Mouse (Mus musculus) C2C12 (cell line): Measurements from ENCODE around the gene Cytip.

Source experiments
- CEBPB ChIP-seq: IDR thresholded peaks from one replicate; pipeline ENCODE4 v1.6.1; 2011; ENCODE audit warnings: low read depth, mild to moderate bottlenecking, control low read depth, moderate library complexity
- CTCF ChIP-seq: IDR thresholded peaks from one replicate; pipeline ENCODE4 v1.5.1; 2011; ENCODE audit not compliant: control insufficient read depth, insufficient read depth, insufficient read length
- MAX ChIP-seq: IDR thresholded peaks from one replicate; pipeline ENCODE4 v1.6.1; 2011; ENCODE audit warnings: mild to moderate bottlenecking, control low read depth
- MYOG ChIP-seq: IDR thresholded peaks from one replicate; pipeline ENCODE4 v1.6.1; 2011; ENCODE audit not compliant: control insufficient read depth, insufficient read length; ENCODE audit errors: extremely low read depth
- USF1 ChIP-seq: IDR thresholded peaks from one replicate; pipeline ENCODE4 v1.6.1; 2011; ENCODE audit warnings: low read depth, mild to moderate bottlenecking, control low read depth, moderate library complexity

GRCm38 (mm10) chr2:58149983-58150405, 45.3 kb downstream of the Cytip start:
- TF ChIP-seq CTCF (no peak), MAX (no peak), MYOG (no peak), CEBPB (no peak), USF1 (no peak)
